Mouse (Mus musculus): Measurements from ENCODE around the gene Ugt1a5. TPM values are rescaled to one million over a fixed set of nuclear protein-coding genes. Genes with fewer than 3 reads are reported as not detected.

The Ugt1a5 gene
- total and polyA plus RNA-seq, 3 experiments: not detected

GRCm38 (mm10) chr1:88263778-88264177 is 98.0 kb downstream of the Ugt1a5 start:
- no peak overlapping the region for H3K4me3 ChIP-seq (ENCODE audit: control insufficient read depth in 1 of 2, insufficient read depth in 1 of 2, low read depth in 2 of 2, low read length in 2 of 2)
- H3K27ac ChIP-seq (ENCODE audit: control insufficient read depth, low read depth, low read length): no peak overlapping the region
- no peaks in the 10 kb centered on the region for H3K27me3 ChIP-seq (ENCODE audit: control insufficient read depth in 1 of 2, insufficient read depth in 2 of 2, low read length in 2 of 2)
- TF ChIP-seq TCF12 (IDR thresholded peaks at IDR 0.05; ENCODE audit: low read depth, low read length) (no peak), MAZ (IDR thresholded peaks at IDR 0.05; ENCODE audit: low read depth, low read length) (no peak), MAFK (IDR thresholded peaks at IDR 0.05; ENCODE audit: borderline replicate concordance, low read depth, low read length) (no peak), UBTF (IDR thresholded peaks at IDR 0.05; ENCODE audit: borderline replicate concordance, insufficient read depth, low read depth, low read length) (no peak), ZNF384 (IDR thresholded peaks at IDR 0.05; ENCODE audit: low read depth, low read length) (no peak), ZMIZ1 (IDR thresholded peaks at IDR 0.05; ENCODE audit: low read depth, low read length) (no peak), ZKSCAN1 (IDR thresholded peaks at IDR 0.05; ENCODE audit: low read depth, low read length) (no peak)
- H3K36me3 ChIP-seq (ENCODE audit: control insufficient read depth in 1 of 2, insufficient read depth in 2 of 2, low read length in 2 of 2): peaks cover 24 to 25% of the 10 kb centered on the region in 2 experiments
- H3K9me3 ChIP-seq (replicated peaks; ENCODE audit: insufficient read depth, low read length): no peaks in the 10 kb centered on the region
- H3K4me1 ChIP-seq (ENCODE audit: control insufficient read depth in 1 of 2, insufficient read depth in 2 of 2, low read length in 2 of 2): peaks cover 7 to 17% of the 10 kb centered on the region in 2 experiments
- no peak overlapping the region for H3K9ac ChIP-seq (ENCODE audit: control insufficient read depth, low read depth, low read length, poor library complexity, severe bottlenecking)
- no peak for DNase-seq (ENCODE audit: low read depth, low spot score)
- no peaks in the 10 kb centered on the region for H3K79me2 ChIP-seq (ENCODE audit: control insufficient read depth, insufficient read depth, low read length, poor library complexity)

DNA sequence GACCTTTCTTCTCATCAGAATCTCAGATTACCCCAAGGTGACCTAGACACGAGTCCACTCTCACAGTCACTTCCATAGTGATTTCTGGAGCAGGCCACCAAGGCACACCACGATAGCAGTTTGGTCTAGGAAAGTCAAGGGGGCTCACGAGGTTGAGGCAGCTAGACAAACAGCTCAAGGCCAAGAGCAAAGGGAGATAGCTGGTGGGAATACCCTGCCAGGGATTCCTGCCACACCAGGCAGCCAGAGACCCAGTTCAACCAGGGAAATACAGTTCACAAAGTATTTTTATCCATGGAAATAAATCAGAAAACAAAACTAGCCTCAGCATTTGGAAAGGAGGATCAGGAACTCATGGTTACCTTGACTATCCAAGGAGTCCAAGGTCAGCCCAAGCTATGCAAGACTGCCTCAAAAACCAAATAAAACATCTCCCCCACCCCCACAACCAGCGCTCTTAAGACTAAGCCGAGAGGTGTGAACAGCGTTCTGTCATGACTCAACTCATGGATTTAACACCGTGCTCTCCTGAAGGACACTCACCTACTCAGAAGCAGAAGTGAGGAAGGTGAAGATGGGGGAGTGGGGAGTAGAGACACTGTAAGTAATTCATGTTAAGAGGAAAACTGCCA is 98.5 kb downstream of the Ugt1a5 start:
- peaks cover 7 to 17% of the 10 kb centered on the region in 2 experiments for H3K4me1 ChIP-seq (ENCODE audit: control insufficient read depth in 1 of 2, insufficient read depth in 2 of 2, low read length in 2 of 2)
- no peaks in the 10 kb centered on the region for H3K79me2 ChIP-seq (ENCODE audit: control insufficient read depth, insufficient read depth, low read length, poor library complexity)
- DNase-seq (ENCODE audit: low read depth, low spot score): no peak
- no peak overlapping the region for H3K4me3 ChIP-seq (ENCODE audit: control insufficient read depth in 1 of 2, insufficient read depth in 1 of 2, low read depth in 2 of 2, low read length in 2 of 2)
- no peak overlapping the region for H3K9ac ChIP-seq (ENCODE audit: control insufficient read depth, low read depth, low read length, poor library complexity, severe bottlenecking)
- no peak for TF ChIP-seq TCF12 (IDR thresholded peaks at IDR 0.05; ENCODE audit: low read depth, low read length)
- no peak for TF ChIP-seq USF1 (IDR thresholded peaks at IDR 0.05; ENCODE audit: low read depth, low read length)
- 0 out of 2 replicates have a peak, but pooled peaks have one; percentile 60 for TF ChIP-seq POLR2AphosphoS5 (IDR thresholded peaks at IDR 0.05; ENCODE audit: borderline replicate concordance, low read depth, low read length)
- no peak for TF ChIP-seq POLR2AphosphoS2 (IDR thresholded peaks at IDR 0.05; ENCODE audit: low read length)
- 0 out of 2 replicates have a peak, but pooled peaks have one; percentile 22 for TF ChIP-seq JUND (IDR thresholded peaks at IDR 0.05; ENCODE audit: low read depth, low read length)
- no peaks in the 10 kb centered on the region for H3K9me3 ChIP-seq (replicated peaks; ENCODE audit: insufficient read depth, low read length)
- no peak overlapping the region for H3K27ac ChIP-seq (ENCODE audit: control insufficient read depth, low read depth, low read length)
- H3K27me3 ChIP-seq (ENCODE audit: control insufficient read depth in 1 of 2, insufficient read depth in 2 of 2, low read length in 2 of 2): no peaks in the 10 kb centered on the region
- peaks cover 24 to 29% of the 10 kb centered on the region in 2 experiments for H3K36me3 ChIP-seq (ENCODE audit: control insufficient read depth in 1 of 2, insufficient read depth in 2 of 2, low read length in 2 of 2)

- Histone ChIP-seq H3K27ac (ENCODE audit: control insufficient read depth, low read depth, low read length) (no peak overlapping the region), H3K4me3 (ENCODE audit: control insufficient read depth in 1 of 2, insufficient read depth in 1 of 2, low read depth in 2 of 2, low read length in 2 of 2) (no peak overlapping the region), H3K27me3 (ENCODE audit: control insufficient read depth in 1 of 2, insufficient read depth in 2 of 2, low read length in 2 of 2) (no peaks in the 10 kb centered on the region), H3K79me2 (ENCODE audit: control insufficient read depth, insufficient read depth, low read length, poor library complexity) (no peaks in the 10 kb centered on the region), H3K4me1 (ENCODE audit: control insufficient read depth in 1 of 2, insufficient read depth in 2 of 2, low read length in 2 of 2) (peaks cover 7 to 17% of the 10 kb centered on the region in 2 experiments), H3K9me3 (replicated peaks; ENCODE audit: insufficient read depth, low read length) (no peaks in the 10 kb centered on the region), H3K9ac (ENCODE audit: control insufficient read depth, low read depth, low read length, poor library complexity, severe bottlenecking) (no peak overlapping the region), H3K36me3 (ENCODE audit: control insufficient read depth in 1 of 2, insufficient read depth in 2 of 2, low read length in 2 of 2) (peaks cover 24 to 34% of the 10 kb centered on the region in 2 experiments)
- no peak for DNase-seq (ENCODE audit: low read depth, low spot score)
- TF ChIP-seq ELF1 (IDR thresholded peaks at IDR 0.05; ENCODE audit: low read depth, low read length): no peak
Observed at GRCm38 (mm10) chr1:88264869-88265240, 99.0 kb downstream of the Ugt1a5 start.
